ENCODE assay signal across 27 mouse cellular contexts in genomic region chr2:160702824-160703223, GRCm38 (mm10).
"Had no signal": no experiment of that assay in that cellular context is flagged by ENCODE, and none has a peak within 500 bp of the region (broad histone marks: within the 10 kb centered on the region; RNA-seq: fewer than 3 reads in every experiment).

No protein-coding gene starts in this region.

- ATAC-seq: forebrain, embryonic 13.5 days; forebrain, embryonic 14.5 days; forebrain, embryonic 15.5 days; forebrain, embryonic 16.5 days; forebrain, postnatal 0 days had no signal

- H3K9ac ChIP-seq: embryonic facial prominence, embryonic 12.5 days; embryonic facial prominence, embryonic 13.5 days; embryonic facial prominence, embryonic 15.5 days; forebrain, embryonic 12.5 days; forebrain, embryonic 13.5 days; forebrain, embryonic 15.5 days; forebrain, postnatal 0 days had no signal

- H3K27me3 ChIP-seq: embryonic facial prominence, embryonic 12.5 days; embryonic facial prominence, embryonic 13.5 days; embryonic facial prominence, embryonic 15.5 days; forebrain, embryonic 12.5 days; forebrain, embryonic 13.5 days; forebrain, embryonic 15.5 days had no signal

- H3K4me3 ChIP-seq: embryonic facial prominence, embryonic 10.5 days; embryonic facial prominence, embryonic 12.5 days; embryonic facial prominence, embryonic 13.5 days; embryonic facial prominence, embryonic 15.5 days; erythroblast, embryonic 14.5 days; forebrain, embryonic 10.5 days; forebrain, embryonic 12.5 days; forebrain, embryonic 13.5 days; forebrain, embryonic 15.5 days; heart, adult 2 months; heart, embryonic 10.5 days had no signal

- H3K9me3 ChIP-seq: embryonic facial prominence, embryonic 10.5 days; embryonic facial prominence, embryonic 12.5 days; embryonic facial prominence, embryonic 13.5 days; embryonic facial prominence, embryonic 15.5 days; forebrain, embryonic 10.5 days; forebrain, embryonic 12.5 days; forebrain, embryonic 13.5 days; forebrain, embryonic 15.5 days; heart, embryonic 10.5 days had no signal

- H3K4me1 ChIP-seq: embryonic facial prominence, embryonic 10.5 days; embryonic facial prominence, embryonic 12.5 days; embryonic facial prominence, embryonic 13.5 days; embryonic facial prominence, embryonic 15.5 days; forebrain, embryonic 10.5 days; forebrain, embryonic 12.5 days; forebrain, embryonic 15.5 days; heart, embryonic 10.5 days had no signal

- DNase-seq: cerebellum, adult 9-10 months; cerebellum, adult 9-11 months; cerebellum, postnatal 10 days; cerebellum, postnatal 14 days; cerebellum, postnatal 25 days; cerebellum, postnatal 36 days; embryo, embryonic 11 days; forebrain, postnatal 0 days; gastrocnemius, postnatal 10 days; gastrocnemius, postnatal 14 days; gastrocnemius, postnatal 25 days; gastrocnemius, postnatal 36 days; heart, adult 11 months; heart, adult 18-20 months; heart, adult 2 months had no signal

- H3K27ac ChIP-seq: embryonic facial prominence, embryonic 10.5 days; embryonic facial prominence, embryonic 12.5 days; embryonic facial prominence, embryonic 13.5 days; embryonic facial prominence, embryonic 15.5 days; forebrain, embryonic 10.5 days; forebrain, embryonic 12.5 days; forebrain, embryonic 13.5 days; forebrain, embryonic 15.5 days; heart, adult 2 months; heart, embryonic 10.5 days had no signal
